Comparison of ENCODE assay signal across 26 mouse cellular contexts in genomic region chr1:26573798-26574450, GRCm38 (mm10).
DNase-seq lines count a peak whose midpoint lies in the region; ATAC-seq and TF ChIP-seq lines count a peak whose summit lies in the region.
"Had no signal": no experiment of that assay in that cellular context is flagged by ENCODE, and none has a peak within 500 bp of the region (broad histone marks: within the 10 kb centered on the region; RNA-seq: fewer than 3 reads in every experiment).

No protein-coding gene starts in this region.

- DNase-seq in 416B (ENCODE audit: low read depth) = peak; percentile 63
- peak; percentile 53 for DNase-seq in Muller cell, postnatal 12 days (ENCODE audit: inconsistent ontology term)
- DNase-seq in layer of hippocampus, postnatal 14 days (ENCODE audit: low spot score in 2 of 2) = no peak
- no peak for DNase-seq in adrenal gland, adult 2 months
- DNase-seq in ovary, postnatal 10 days (ENCODE audit: low spot score) = no peak
- DNase-seq in liver, postnatal 0 days = no peak
- DNase-seq: adrenal gland, postnatal 10 days; adrenal gland, postnatal 25 days; cerebellum, adult 11-12 months; cerebellum, adult 2 months; cerebellum, adult 9-10 months; cerebellum, postnatal 10 days; cerebellum, postnatal 25 days; embryo, embryonic 11 days had no signal

- no peak overlapping the region for H3K4me3 ChIP-seq in liver, postnatal 0 days (ENCODE audit: low read depth, low read length)
- H3K4me3 ChIP-seq: embryonic facial prominence, embryonic 13.5 days; embryonic facial prominence, embryonic 15.5 days; erythroblast, embryonic 14.5 days; forebrain, embryonic 10.5 days; forebrain, embryonic 12.5 days had no signal

- no peak for TF ChIP-seq EP300 in liver, postnatal 0 days (IDR thresholded peaks at IDR 0.05; ENCODE audit: low read depth)

- H3K4me1 ChIP-seq in liver, postnatal 0 days (ENCODE audit: insufficient read depth) = no peaks in the 10 kb centered on the region
- H3K4me1 ChIP-seq: embryonic facial prominence, embryonic 13.5 days; embryonic facial prominence, embryonic 15.5 days; forebrain, embryonic 10.5 days; forebrain, embryonic 12.5 days had no signal

- no peak overlapping the region for H3K9ac ChIP-seq in liver, postnatal 0 days (replicated peaks)
- H3K9ac ChIP-seq: embryonic facial prominence, embryonic 13.5 days; embryonic facial prominence, embryonic 15.5 days; forebrain, embryonic 12.5 days had no signal

- no peaks in the 10 kb centered on the region for H3K27me3 ChIP-seq in liver, postnatal 0 days (ENCODE audit: insufficient read depth, low read length)
- H3K27me3 ChIP-seq: CH12.LX; embryonic facial prominence, embryonic 13.5 days; embryonic facial prominence, embryonic 15.5 days; forebrain, embryonic 12.5 days had no signal

- H3K27ac ChIP-seq in liver, postnatal 0 days (ENCODE audit: low read depth) = no peak overlapping the region
- H3K27ac ChIP-seq: embryonic facial prominence, embryonic 13.5 days; embryonic facial prominence, embryonic 15.5 days; forebrain, embryonic 10.5 days; forebrain, embryonic 12.5 days had no signal

- H3K36me3 ChIP-seq in liver, postnatal 0 days (replicated peaks; ENCODE audit: insufficient read depth, low read length) = no peaks in the 10 kb centered on the region
- H3K36me3 ChIP-seq: embryonic facial prominence, embryonic 13.5 days; embryonic facial prominence, embryonic 15.5 days; forebrain, embryonic 10.5 days; forebrain, embryonic 12.5 days; G1E had no signal

- no peaks in the 10 kb centered on the region for H3K9me3 ChIP-seq in liver, postnatal 0 days (ENCODE audit: low read length)
- H3K9me3 ChIP-seq: embryonic facial prominence, embryonic 13.5 days; embryonic facial prominence, embryonic 15.5 days; forebrain, embryonic 10.5 days; forebrain, embryonic 12.5 days; G1E had no signal

- 50% methylated on average over 3 of the region's 3 CpGs for WGBS in liver, postnatal 0 days (ENCODE audit: insufficient replicate concordance)

- ATAC-seq in granulocyte monocyte progenitor cell, adult 5-6 weeks (replicated peaks; ENCODE audit: poor library complexity, severe bottlenecking) = peak; percentile 84
- ATAC-seq in megakaryocyte progenitor cell, adult 5-6 weeks (replicated peaks; ENCODE audit: poor library complexity) = peak; percentile 63
- no peak for ATAC-seq in liver, postnatal 0 days
- ATAC-seq: CD4-positive, CD25-positive, alpha-beta regulatory T cell, adult 4 months; forebrain, embryonic 14.5 days; forebrain, embryonic 16.5 days had no signal

- no peak for TF ChIP-seq CTCF in liver, postnatal 0 days (IDR thresholded peaks at IDR 0.05; ENCODE audit: low read depth)

- no peak overlapping the region for H3K4me2 ChIP-seq in liver, postnatal 0 days (ENCODE audit: low read depth, low read length)
- H3K4me2 ChIP-seq: embryonic facial prominence, embryonic 13.5 days; embryonic facial prominence, embryonic 15.5 days; forebrain, embryonic 12.5 days had no signal

Comparison
In these comparisons a context has a peak if more than half of its experiments do, and no peak if none do; other contexts are left out.
1. DNase-seq: peak in 416B (single experiment) and Muller cell, postnatal 12 days (single experiment); none in layer of hippocampus, postnatal 14 days (0 of 2), adrenal gland, adult 2 months (single experiment), ovary, postnatal 10 days (single experiment) and liver, postnatal 0 days (single experiment).